Mouse (Mus musculus) layer of hippocampus, postnatal 14 days (tissue): ENCODE measurements around the gene Gpx7. TPM values are rescaled to one million over a fixed set of nuclear protein-coding genes. Genes with fewer than 3 reads are reported as not detected.

Experiments
- total RNA-seq, 2 experiments: library from RNA; stranded (reverse); gene quantifications; 2 replicates each; pipeline ENCODE4 v1.2.3; 2021

Gpx7 gene
- total RNA-seq, 2 experiments from 2014 or later: 7.4 to 8.0 TPM

Other genes with a start within 250 kb of the Gpx7 start
- 10 to 100 TPM; 12.0 to 14.1 TPM for gene Echdc2, start 241.5 kb downstream of the Gpx7 start, total RNA-seq
- not detected for gene Zyg11a, start 188.9 kb downstream of the Gpx7 start, total RNA-seq
- 100 to 1,000 TPM; 119 to 124 TPM for gene Zyg11b, start 105.9 kb downstream of the Gpx7 start, total RNA-seq
- gene Coa7, start 78.8 kb downstream of the Gpx7 start, total RNA-seq: 10 to 100 TPM; 29.7 to 33.4 TPM
- not detected for gene Shisal2a, start 23.6 kb downstream of the Gpx7 start, total RNA-seq
- gene Tut4, start 52.5 kb upstream of the Gpx7 start, total RNA-seq: 10 to 100 TPM; 40.3 to 41.3 TPM
- gene Prpf38a, start 172.4 kb upstream of the Gpx7 start, total RNA-seq: 10 to 100 TPM; 35.1 to 37.0 TPM
- gene Orc1, start 172.5 kb upstream of the Gpx7 start, total RNA-seq: under 1 TPM; 0.19 to 0.53 TPM
- 10 to 100 TPM; 33.6 to 38.5 TPM for gene Cc2d1b, start 213.0 kb upstream of the Gpx7 start, total RNA-seq